Mouse (Mus musculus): ENCODE measurements at regions not wholly inside any gene's neighbourhood (a gene's known extent, or its start where the extent isn't known, plus 50 kb on each side); places are given as distances from the start of the nearest gene placed in this dataset.

GRCm38 (mm10) chr6:5663433-5664175 is 61.8 kb upstream of the Dync1i1 start:
- no peaks in the 10 kb centered on the region for H3K36me3 ChIP-seq (ENCODE audit: control insufficient read depth, insufficient read depth, low read length)
- no peaks in the 10 kb centered on the region for H3K4me1 ChIP-seq (ENCODE audit: control insufficient read depth, insufficient read depth, low read length)
- H3K27me3 ChIP-seq (replicated peaks; ENCODE audit: control insufficient read depth, insufficient read depth, low read length): no peaks in the 10 kb centered on the region
- no peak for DNase-seq
- H3K4me3 ChIP-seq (ENCODE audit: insufficient read depth, low read depth, low read length): no peak overlapping the region
- WGBS: 86% methylated on average over 11 of the region's 11 CpGs
- no peak for TF ChIP-seq CTCF (conservative IDR thresholded peaks at IDR 0.05; ENCODE audit: insufficient read depth, insufficient read length, low read depth, low read length)
- no peak overlapping the region for H3K27ac ChIP-seq (ENCODE audit: insufficient read depth, low read depth, low read length)

- TF ChIP-seq POLR2A (IDR thresholded peaks at IDR 0.05; ENCODE audit: low read depth, low read length) (no peak), CTCF (conservative IDR thresholded peaks at IDR 0.05; ENCODE audit: insufficient read depth, insufficient read length, low read depth, low read length) (peak; percentile 92)
- 22% methylated on average over 9 of the region's 9 CpGs for WGBS
- Histone ChIP-seq H3K27me3 (replicated peaks; ENCODE audit: control insufficient read depth, insufficient read depth, low read length) (no peaks in the 10 kb centered on the region), H3K27ac (ENCODE audit: insufficient read depth, low read depth, low read length) (no peak overlapping the region), H3K36me3 (ENCODE audit: control insufficient read depth, insufficient read depth, low read length) (no peaks in the 10 kb centered on the region), H3K4me1 (ENCODE audit: control insufficient read depth, insufficient read depth, low read length) (no peaks in the 10 kb centered on the region), H3K4me3 (ENCODE audit: insufficient read depth, low read depth, low read length) (no peak overlapping the region)
- DNase-seq: peak; percentile 61
Measured at GRCm38 (mm10) chr6:5645150-5645732, 80.2 kb upstream of the Dync1i1 start.

- Histone ChIP-seq H3K27ac (ENCODE audit: insufficient read depth, low read depth, low read length) (no peak overlapping the region), H3K27me3 (replicated peaks; ENCODE audit: control insufficient read depth, insufficient read depth, low read length) (no peaks in the 10 kb centered on the region), H3K36me3 (ENCODE audit: control insufficient read depth, insufficient read depth, low read length) (no peaks in the 10 kb centered on the region), H3K4me1 (ENCODE audit: control insufficient read depth, insufficient read depth, low read length) (no peaks in the 10 kb centered on the region), H3K4me3 (ENCODE audit: insufficient read depth, low read depth, low read length) (no peak overlapping the region)
- no peak for DNase-seq
- WGBS: 93% methylated on average over 9 of the region's 9 CpGs
- TF ChIP-seq POLR2A (IDR thresholded peaks at IDR 0.05; ENCODE audit: low read depth, low read length) (no peak), CTCF (conservative IDR thresholded peaks at IDR 0.05; ENCODE audit: insufficient read depth, insufficient read length, low read depth, low read length) (no peak)
Measured at GRCm38 (mm10) chr6:5634222-5634621, 91.2 kb upstream of the Dync1i1 start.

GRCm38 (mm10) chr6:5633036-5633708 is 92.3 kb upstream of the Dync1i1 start:
- no peak overlapping the region for H3K4me3 ChIP-seq (ENCODE audit: insufficient read depth, low read depth, low read length)
- DNase-seq: peak; percentile 87
- TF ChIP-seq POLR2A (IDR thresholded peaks at IDR 0.05; ENCODE audit: low read depth, low read length) (no peak), CTCF (conservative IDR thresholded peaks at IDR 0.05; ENCODE audit: insufficient read depth, insufficient read length, low read depth, low read length) (peak; percentile 76)
- no peaks in the 10 kb centered on the region for H3K27me3 ChIP-seq (replicated peaks; ENCODE audit: control insufficient read depth, insufficient read depth, low read length)
- WGBS: 12% methylated on average over 10 of the region's 10 CpGs
- no peaks in the 10 kb centered on the region for H3K4me1 ChIP-seq (ENCODE audit: control insufficient read depth, insufficient read depth, low read length)
- H3K36me3 ChIP-seq (ENCODE audit: control insufficient read depth, insufficient read depth, low read length): no peaks in the 10 kb centered on the region
- H3K27ac ChIP-seq (ENCODE audit: insufficient read depth, low read depth, low read length): no peak overlapping the region

- no peaks in the 10 kb centered on the region for H3K4me1 ChIP-seq (ENCODE audit: control insufficient read depth, insufficient read depth, low read length)
- no peak overlapping the region for H3K27ac ChIP-seq (ENCODE audit: insufficient read depth, low read depth, low read length)
- no peaks in the 10 kb centered on the region for H3K36me3 ChIP-seq (ENCODE audit: control insufficient read depth, insufficient read depth, low read length)
- DNase-seq: no peak
- H3K27me3 ChIP-seq (replicated peaks; ENCODE audit: control insufficient read depth, insufficient read depth, low read length): no peaks in the 10 kb centered on the region
- TF ChIP-seq POLR2A (IDR thresholded peaks at IDR 0.05; ENCODE audit: low read depth, low read length) (no peak), CTCF (conservative IDR thresholded peaks at IDR 0.05; ENCODE audit: insufficient read depth, insufficient read length, low read depth, low read length) (no peak)
- WGBS: 60% methylated on average over 2 of the region's 2 CpGs
- H3K4me3 ChIP-seq (ENCODE audit: insufficient read depth, low read depth, low read length): no peak overlapping the region
Measured at GRCm38 (mm10) chr6:5624085-5624484, 101.4 kb upstream of the Dync1i1 start.

- TF ChIP-seq POLR2A (IDR thresholded peaks at IDR 0.05; ENCODE audit: low read depth, low read length): no peak
- no peak for TF ChIP-seq CTCF (conservative IDR thresholded peaks at IDR 0.05; ENCODE audit: insufficient read depth, insufficient read length, low read depth, low read length)
- Histone ChIP-seq H3K4me1 (ENCODE audit: control insufficient read depth, insufficient read depth, low read length) (no peaks in the 10 kb centered on the region), H3K36me3 (ENCODE audit: control insufficient read depth, insufficient read depth, low read length) (no peaks in the 10 kb centered on the region), H3K27me3 (replicated peaks; ENCODE audit: control insufficient read depth, insufficient read depth, low read length) (no peaks in the 10 kb centered on the region; the same call in 1 of the 2 replicates), H3K27ac (ENCODE audit: insufficient read depth, low read depth, low read length) (no peak overlapping the region), H3K4me3 (ENCODE audit: insufficient read depth, low read depth, low read length) (no peak overlapping the region)
- DNase-seq: no peak
- 92% methylated on average over 3 of the region's 3 CpGs for WGBS
Measured at GRCm38 (mm10) chr6:5621582-5621981, 103.9 kb upstream of the Dync1i1 start.

- DNase-seq: peak; percentile 13
- no peak for TF ChIP-seq CTCF (conservative IDR thresholded peaks at IDR 0.05; ENCODE audit: insufficient read depth, insufficient read length, low read depth, low read length)
- TF ChIP-seq POLR2A (IDR thresholded peaks at IDR 0.05; ENCODE audit: low read depth, low read length): no peak
- WGBS: 67% methylated on average over 6 of the region's 6 CpGs
Measured at GRCm38 (mm10) chr6:5594011-5594410, 97.9 kb upstream of the Pdk4 start.

More at GRCm38 (mm10) chr6:5594011-5594410, 97.9 kb upstream of the Pdk4 start:
- H3K36me3 ChIP-seq (ENCODE audit: control insufficient read depth, insufficient read depth, low read length): no peaks in the 10 kb centered on the region
- no peak overlapping the region for H3K27ac ChIP-seq (ENCODE audit: insufficient read depth, low read depth, low read length)
- H3K4me3 ChIP-seq (ENCODE audit: insufficient read depth, low read depth, low read length): no peak overlapping the region
- no peaks in the 10 kb centered on the region for H3K27me3 ChIP-seq (replicated peaks; ENCODE audit: control insufficient read depth, insufficient read depth, low read length)
- no peaks in the 10 kb centered on the region for H3K4me1 ChIP-seq (ENCODE audit: control insufficient read depth, insufficient read depth, low read length)
